Mouse (Mus musculus) G1E (cell line): ENCODE data around the gene Olfr552.

Source experiments
- CTCF ChIP-seq: IDR thresholded peaks from 2 replicates; pipeline ENCODE4 v1.5.1; 2012; ENCODE audit warnings: low read depth, low read length, inconsistent platforms, mixed read lengths
- TAL1 ChIP-seq: conservative IDR thresholded peaks from 2 replicates; pipeline ENCODE4 v1.6.1; 2012; ENCODE audit warnings: low read depth, low read length, inconsistent platforms, mixed read lengths

- no peak for TF ChIP-seq TAL1
- 0 out of 2 replicates have a peak, but pooled peaks have one; percentile 9 for TF ChIP-seq CTCF
Observed at GRCm38 (mm10) chr7:102636665-102637064, 39.1 kb downstream of the Olfr552 start.
